Mouse (Mus musculus) CH12.LX (cell line): ENCODE measurements around the gene Papss2.

Source experiments
- CHD2 ChIP-seq: IDR thresholded peaks from 2 replicates; pipeline ENCODE4 v1.6.1; 2011; ENCODE audit warnings: low read length, improper control_type of control experiment
- CTCF ChIP-seq, 2 experiments: IDR thresholded peaks in 1 of 2; conservative IDR thresholded peaks in 1 of 2; 2 replicates each; pipeline ENCODE4 v1.5.1; 2011 to 2012; ENCODE audit warnings: low read depth in 2 of 2, low read length in 2 of 2, improper control_type of control experiment in 1 of 2, inconsistent platforms in 1 of 2, mild to moderate bottlenecking in 1 of 2, moderate library complexity in 1 of 2
- HCFC1 ChIP-seq: IDR thresholded peaks from 2 replicates; pipeline ENCODE4 v1.6.1; 2012; ENCODE audit warnings: low read depth, mild to moderate bottlenecking, inconsistent platforms, low read length, improper control_type of control experiment
- POLR2A ChIP-seq: IDR thresholded peaks from 2 replicates; pipeline ENCODE4 v1.6.1; 2011; ENCODE audit warnings: low read depth, mild to moderate bottlenecking, improper control_type of control experiment, low read length
- RCOR1 ChIP-seq: conservative IDR thresholded peaks from 2 replicates; pipeline ENCODE4 v1.6.1; 2012; ENCODE audit warnings: low read depth, mild to moderate bottlenecking, inconsistent platforms, low read length, improper control_type of control experiment

- TF ChIP-seq HCFC1 = no peak
- no peak for TF ChIP-seq POLR2A
- TF ChIP-seq CTCF (conservative IDR thresholded peaks at IDR 0.05 in 1 of 2, IDR thresholded peaks at IDR 0.05 in 1 of 2; ENCODE audit: low read depth in 2 of 2, low read length in 2 of 2) = no peak
- TF ChIP-seq CHD2 = no peak
- TF ChIP-seq RCOR1 = no peak
Measured at GRCm38 (mm10) chr19:32702191-32702590, 106.6 kb downstream of the Papss2 start.
